Mouse (Mus musculus): Measurements from ENCODE around the gene Cbx5.
"Not testable (repeated sequence)": the region's sequence is repeated elsewhere in the genome, so short reads cannot be mapped to it uniquely, and the experiment has no call there.

Cbx5 gene

DNA sequence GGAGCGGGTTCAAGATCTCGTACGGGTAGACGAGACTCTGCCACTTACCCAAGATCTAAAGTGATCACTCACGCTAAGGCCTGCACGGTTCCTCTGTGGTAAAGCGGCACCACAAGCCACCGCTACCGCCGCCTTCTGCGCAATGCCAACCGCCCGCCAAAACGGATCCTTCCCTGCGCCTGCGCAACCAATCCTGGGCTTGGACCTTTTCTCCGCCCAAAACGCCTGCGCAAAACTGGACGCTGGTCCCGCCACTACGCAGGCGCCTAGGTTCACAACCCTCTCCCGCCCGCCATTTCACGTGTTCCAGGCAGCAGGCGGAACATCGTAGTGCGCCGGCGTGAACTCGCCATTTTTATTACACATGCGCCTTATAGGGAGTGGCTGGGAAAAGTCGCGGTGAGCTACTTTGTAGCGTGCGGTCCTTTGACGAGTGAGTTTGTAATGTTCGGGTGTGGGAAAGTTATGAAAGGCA, at the start of gene Cbx5:
Cbx5 (minus strand) TSS at position 132 of the 475 bp plus-strand sequence.
- peak; percentile 98 for DNase-seq (ENCODE audit: low read depth, low spot score)

DNA sequence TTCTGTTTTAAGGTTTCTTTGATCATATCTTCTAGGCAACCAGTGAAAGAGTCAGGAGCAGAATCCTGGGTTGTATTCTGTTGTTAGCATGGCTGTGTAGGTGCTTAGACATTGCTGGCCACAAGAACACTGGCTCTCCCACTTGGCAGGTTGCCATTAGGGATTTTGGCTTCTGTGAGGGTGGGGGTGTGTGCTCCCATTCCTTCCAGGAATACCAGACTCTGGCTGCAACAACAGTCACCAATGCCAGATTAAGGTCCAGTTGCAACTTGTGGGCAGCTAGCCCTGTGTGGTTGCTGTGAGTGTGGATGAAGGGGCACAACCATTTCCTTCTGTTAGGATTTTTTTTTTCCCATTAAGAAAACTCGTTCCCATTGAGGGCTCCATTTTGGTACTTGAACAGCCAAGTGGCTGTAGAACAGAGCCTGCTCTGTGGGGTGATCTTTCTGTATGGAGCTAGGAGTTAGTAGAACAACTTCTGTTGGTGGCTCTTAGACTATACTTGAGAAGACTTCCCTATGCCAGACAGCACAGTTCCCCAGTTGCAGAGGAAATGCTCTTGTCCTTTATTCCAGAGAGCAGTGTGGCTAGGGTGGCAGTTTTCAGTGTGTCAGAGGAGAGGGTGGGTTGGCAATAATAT, 46.3 kb upstream of the Cbx5 start:
- no peak for DNase-seq (ENCODE audit: low read depth, low spot score)

DNA sequence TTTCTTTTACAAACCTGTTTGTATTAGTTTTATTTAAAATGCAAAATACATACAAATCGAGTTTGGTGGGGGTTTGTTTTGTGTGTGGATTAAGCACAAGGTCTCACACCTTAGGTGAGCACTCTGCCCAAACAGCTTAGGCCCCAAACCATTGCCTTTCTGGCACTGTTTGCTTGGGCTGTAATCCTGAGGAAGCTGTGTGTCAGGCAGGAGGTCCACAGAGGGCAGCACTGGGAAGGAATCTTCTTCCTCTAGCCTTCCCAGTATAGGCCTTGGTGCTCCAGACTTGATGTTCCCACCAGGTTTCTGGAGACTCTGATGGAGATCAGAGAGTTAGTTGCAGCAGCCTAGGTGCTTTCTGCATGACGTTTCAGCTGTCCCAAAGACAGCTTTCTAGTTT, 45.0 kb upstream of the Cbx5 start:
- DNase-seq (ENCODE audit: low read depth, low spot score): no peak

DNA sequence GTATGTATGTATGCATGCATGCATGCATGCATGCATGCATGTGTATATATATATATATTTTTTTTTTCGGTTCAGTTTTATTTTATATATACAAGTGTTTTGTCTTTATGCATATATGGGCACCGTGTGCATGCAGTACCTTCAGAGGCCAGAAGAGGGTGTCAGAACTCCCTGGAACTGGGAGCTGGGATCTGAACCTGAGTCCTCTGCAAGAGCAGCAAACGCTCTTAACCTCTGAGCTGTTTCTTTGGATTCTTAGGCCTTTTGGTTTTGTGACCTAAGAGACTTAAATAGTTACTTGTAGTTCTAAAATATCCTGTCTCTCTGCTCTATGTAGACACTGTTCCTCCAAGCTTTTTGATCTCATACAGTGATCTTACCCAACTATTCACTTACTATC, 44.5 kb upstream of the Cbx5 start:
- no peak for DNase-seq (ENCODE audit: low read depth, low spot score)

DNA sequence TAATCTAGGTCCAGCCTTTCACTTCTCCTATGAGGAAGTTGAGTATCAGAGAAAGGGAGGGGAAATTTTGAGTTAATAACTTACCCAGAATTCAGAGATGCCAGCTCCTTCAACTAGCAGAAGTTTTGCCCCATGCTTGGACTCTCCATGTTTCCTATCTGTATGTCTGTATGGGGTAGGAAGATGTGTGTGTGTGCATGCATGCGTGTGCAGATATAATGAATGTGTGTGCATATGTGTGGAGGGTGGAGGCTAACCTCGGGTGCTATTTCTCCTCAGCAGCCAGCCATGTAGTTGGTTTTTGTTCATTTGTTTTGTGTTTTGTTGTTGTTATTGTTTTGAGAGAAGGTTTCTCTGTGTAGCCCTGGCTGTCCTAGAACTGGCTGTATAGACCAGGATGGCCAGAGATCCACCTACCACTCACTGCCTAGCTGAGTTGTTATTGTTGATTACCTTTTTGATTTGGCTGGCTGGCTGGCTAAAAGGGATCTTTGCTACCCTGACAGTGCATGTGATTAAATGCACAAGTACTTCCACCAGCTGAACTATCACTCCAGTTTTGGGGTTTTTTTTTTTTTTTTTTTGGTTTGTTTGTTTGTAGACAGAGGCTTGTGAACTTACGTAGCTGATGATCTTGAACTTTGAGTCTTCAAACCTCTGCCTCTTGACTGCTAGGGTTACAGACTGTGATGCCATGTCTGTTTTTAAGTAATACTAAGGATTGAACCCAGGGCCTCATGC, 42.0 kb upstream of the Cbx5 start:
- no peak for DNase-seq (ENCODE audit: low read depth, low spot score)

DNA sequence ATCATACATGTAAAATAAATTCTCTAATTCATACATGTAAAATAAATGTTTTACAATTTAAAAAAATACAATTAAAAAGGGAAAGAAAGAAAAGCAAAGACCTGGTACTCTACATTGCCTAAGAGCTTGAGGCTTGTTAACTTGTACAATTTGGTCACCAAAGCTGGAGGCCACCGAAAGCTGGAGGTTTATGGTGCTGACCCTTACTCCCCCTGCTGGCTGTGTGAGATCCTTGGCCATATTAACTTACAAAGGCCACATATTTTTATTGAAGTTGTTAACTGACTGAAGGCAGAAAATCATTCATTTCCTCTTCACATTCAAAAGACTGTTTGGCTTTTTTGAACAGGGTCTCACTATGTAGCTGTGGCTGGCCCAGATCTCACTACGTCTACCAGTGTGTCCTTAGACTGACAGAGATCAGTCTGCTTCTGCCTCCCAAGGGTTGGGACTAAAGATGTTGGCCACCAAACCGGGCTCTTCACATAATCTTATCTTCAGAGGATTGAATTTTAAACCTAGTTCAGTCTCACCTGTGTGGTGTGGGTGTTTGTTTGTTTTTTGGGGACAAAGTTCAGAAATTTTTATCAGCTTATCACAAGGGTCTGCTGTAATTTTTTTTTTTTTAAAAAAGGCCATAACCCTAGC, 41.3 kb upstream of the Cbx5 start:
- no peak for DNase-seq (ENCODE audit: low read depth, low spot score)

DNA sequence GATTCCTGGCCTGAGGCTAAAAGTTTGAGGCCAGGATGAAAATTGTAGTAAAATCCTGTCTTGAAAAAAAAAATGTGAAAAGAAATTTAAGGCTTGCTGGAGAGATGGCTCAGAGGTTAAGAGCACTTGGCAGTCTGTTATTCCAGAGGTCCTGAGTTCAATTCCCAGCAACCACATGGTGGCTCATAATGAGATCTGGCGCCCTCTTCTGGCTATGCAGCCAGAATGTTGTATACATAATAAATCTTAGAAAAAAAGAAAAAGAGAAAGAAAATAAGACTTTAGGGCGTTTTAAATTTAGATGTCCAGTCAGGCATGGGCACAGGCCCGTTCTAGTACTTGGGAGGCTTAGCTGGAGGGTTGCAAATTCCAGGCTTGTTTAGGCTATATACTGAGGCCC, 40.1 kb upstream of the Cbx5 start:
- DNase-seq (ENCODE audit: low read depth, low spot score): no peak

DNA sequence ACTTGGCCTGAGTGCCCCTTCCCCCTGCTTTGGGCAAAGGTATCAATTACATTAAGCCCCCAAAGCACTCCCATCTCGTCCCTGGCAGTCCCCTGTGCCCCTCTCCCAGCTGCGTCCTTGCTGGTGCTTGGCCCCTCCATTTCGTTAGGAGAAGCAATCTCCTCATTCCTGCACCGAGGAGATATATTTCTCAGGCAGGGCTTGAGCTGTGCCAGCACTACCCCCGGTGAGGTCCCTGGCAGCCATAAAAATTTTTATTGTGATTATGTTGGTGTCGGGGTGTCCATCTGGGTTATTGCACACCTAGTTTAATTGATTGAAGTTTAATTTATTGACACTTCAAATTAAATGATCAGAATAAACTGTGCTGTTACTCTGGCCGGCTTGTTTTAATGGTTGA, 38.3 kb upstream of the Cbx5 start:
- no peak for DNase-seq (ENCODE audit: low read depth, low spot score)

DNA sequence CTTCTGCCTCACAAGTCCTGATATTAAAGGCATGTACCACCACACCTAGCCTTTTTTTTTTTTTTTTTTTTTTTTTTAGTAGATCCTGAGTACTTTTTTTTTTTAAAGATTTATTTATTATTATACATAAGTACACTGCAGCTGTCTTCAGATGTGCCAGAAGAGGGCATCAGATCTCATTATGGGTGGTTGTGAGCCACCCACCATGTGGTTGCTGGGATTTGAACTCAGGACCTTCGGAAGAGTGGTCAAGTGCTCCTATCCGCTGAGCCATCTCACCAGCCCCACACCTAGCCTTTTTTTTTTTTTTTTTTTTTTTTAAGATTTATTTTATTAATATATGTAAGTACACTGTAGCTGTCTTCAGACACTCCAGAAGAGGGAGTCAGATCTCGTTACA, 36.3 kb upstream of the Cbx5 start:
- DNase-seq (ENCODE audit: low read depth, low spot score): not testable (repeated sequence)

DNA sequence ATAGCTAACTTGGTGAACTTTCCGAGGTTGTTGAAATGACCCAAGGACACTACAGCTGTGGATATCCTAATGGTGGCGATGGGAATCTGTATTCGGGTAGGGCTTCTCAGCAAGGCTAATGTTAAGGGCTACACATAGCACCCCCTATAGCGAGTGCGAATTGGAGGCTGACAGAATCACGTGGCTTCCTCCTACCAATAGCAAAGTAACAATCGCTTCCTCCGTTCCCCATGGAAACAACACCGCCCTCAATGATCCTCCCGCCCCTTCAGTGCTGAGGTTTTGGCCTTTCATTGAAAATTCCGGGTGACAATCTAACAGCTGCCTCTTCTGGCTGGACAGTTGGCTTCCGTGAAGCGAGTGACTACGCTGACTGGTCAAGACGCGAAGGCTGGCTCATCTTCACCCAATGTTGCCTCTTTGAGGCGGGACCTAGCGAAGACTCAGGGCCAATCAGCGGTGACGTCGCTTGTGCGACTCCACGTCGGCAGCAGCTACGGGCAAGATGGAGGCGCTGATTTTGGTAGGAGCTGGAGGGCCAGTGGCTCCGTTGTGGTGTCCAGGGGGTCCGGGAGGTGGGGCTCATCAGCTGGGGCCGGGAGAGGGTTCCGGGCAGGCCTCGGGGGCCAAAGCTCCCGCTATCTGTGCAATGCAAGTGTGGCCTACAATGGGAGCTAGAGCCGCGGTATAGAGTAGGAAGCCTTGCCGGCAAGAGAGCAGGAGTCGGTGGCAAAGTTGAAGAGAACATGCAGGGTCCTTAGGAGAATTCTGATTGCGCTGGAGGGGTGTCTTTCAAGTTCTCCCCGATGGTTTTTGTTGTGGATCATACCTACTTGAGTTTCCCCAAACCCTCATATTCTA, 33.0 kb upstream of the Cbx5 start, which contains the start of gene Copz1:
Copz1 (plus strand) TSS at position 296 of the 861 bp plus-strand sequence.
- DNase-seq (ENCODE audit: low read depth, low spot score): peak; percentile 99

DNA sequence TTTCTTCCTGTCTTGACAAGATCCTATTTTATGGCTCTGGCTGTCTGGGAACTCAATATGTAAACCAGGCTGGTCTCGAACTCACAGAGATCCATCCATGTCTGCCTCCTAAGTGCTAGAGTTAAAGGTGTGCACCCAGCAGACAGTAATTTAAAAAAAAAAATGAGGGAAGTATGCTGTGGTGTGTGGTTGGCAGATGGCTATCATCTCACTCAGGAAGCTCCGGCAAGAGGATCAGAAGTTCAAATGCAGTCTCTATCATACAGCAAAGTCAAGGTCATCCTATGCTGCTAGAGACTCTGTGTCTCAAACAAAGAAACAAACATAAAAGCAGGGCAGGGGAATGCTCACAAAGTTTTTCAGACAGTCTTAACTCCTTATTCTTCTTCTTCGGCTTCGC, 29.3 kb upstream of the Cbx5 start:
- no peak for DNase-seq (ENCODE audit: low read depth, low spot score)

DNA sequence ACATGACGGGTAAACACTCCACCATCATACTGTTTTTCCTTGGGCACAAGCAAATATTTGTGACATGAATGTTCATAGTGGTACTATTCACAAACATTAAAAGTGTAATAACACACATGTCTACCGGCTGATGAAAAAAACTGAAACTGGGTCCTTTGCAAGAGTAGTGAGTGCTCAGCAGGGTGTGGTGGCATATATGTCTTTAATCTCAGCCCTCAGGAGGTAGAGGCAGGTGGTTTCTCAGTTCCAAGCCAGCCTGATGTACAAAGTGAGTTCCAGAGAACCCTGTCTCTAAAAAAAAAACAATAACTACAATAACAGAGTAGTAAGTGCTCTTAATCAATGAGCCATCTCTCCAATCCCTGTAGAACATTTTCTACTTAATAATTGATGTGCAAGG, 25.2 kb upstream of the Cbx5 start:
- DNase-seq (ENCODE audit: low read depth, low spot score): no peak

DNA sequence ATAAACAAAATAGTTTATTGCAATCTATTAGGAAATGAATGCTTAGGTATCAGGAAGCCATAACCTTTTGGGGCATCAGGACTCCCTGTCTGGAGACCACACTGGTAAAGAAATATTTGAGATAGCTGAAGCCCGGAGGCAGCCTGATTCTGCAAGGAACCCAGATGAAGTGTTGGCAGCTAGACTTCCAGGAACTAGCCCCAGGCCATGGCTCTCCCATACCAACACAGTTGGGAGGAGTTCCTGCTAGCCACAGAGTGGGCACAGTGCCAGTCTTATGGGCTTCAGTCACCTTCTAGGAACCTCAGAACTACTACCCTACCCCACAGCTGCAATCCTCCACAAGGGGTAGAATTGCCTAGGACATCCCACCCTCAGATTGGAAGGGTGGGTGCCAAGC, 20.4 kb upstream of the Cbx5 start:
- DNase-seq (ENCODE audit: low read depth, low spot score): no peak

DNA sequence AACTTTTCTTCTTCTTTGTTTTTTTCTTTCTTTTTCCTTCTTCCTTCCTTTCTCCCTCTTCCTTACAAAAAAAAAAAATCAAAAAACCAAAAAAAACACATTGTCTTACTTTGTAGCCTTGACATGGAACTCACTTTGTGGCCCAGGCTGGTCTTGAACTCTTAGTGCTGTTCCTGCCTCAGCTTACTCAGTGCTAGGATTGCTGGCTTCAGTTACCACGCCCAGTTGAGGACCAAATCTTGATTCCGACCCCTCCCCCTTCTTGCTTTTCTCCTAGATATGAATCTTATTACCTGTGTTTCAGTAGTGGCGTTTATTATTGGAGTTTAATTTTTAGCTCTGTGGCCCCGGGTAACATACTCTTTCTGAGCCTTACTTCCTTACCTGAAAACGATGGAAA, 19.5 kb upstream of the Cbx5 start:
- DNase-seq (ENCODE audit: low read depth, low spot score): no peak

DNA sequence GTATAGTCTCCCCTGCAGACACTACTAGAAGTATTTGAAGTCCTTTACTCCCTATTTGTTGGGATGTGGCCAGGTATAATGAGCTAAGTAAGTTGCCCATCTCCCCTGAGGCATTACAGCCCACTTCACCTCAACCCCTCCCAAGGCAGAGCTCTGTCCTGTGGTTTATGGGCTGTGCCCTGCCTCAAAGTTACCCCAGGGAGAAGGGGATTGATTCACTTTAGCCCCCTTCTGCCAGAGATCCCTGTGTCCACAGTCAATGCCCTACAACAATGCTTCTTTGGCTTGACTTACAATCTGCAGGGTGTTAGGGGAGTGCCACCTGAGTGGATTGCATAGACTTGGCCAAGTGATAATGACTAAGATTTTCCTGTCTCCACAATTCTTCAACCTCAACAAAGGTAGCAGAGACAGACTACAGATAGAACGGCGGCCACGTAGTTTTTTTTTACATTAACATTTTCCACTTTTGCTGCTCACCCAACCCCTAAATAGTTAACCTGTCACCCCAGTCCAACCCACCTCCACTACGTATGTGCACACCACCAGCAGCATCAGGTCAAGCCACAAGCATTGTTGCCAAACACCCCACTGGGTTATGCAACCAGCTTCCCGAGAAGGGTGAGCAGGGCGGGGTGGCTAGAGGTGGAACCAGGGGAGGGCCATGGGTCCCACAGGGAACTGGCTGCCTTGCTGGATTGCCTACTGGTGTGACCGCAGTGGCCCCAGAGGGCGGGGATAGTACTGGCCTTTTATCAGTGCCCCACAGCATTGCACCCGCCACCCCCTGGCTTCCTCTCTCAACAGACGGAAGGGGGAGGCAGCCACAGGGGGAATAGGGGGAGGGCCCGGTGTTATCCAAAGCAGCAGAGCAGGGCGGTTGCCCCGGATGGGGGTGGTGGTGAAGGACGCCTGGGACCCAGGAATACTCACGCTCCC, 18.4 kb upstream of the Cbx5 start, which contains the start of gene Nfe2:
Nfe2 (minus strand) TSS at position 614 of the 939 bp plus-strand sequence.
- DNase-seq (ENCODE audit: low read depth, low spot score): no peak

DNA sequence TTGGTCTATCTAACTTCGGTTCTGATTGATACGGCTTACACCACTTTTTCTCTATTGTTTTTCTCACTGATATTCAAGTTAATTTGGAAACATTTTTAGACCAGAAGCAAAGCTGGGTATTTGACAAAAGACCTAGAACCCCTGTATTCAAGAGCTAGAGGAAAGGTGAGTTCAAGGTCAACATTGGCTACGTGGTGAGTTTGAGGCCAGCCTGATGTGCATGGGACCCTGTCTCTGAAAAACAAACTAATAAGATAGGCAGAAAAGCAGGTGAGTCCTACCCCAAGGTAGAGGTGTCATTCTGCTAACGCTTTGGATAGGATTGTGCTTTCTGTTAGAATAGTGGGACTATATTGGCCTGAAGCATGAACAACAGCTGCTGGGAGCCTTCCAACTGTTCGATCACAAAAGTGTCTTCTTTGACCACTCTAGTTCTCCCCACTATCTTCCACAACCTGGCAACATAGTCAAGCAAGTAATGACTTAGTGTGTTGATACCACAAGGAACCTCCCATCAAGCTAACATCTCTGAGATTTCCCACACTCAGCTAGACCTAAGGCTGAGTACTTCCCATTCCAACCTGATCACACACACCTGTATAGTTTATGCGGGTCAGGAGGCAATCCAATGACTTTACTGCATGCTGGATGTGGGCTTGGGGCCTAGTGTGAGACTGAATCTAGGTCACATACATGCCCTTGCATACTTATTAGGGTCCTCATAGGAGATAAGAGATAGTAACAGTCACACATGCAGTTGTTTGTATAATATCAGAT, 16.8 kb upstream of the Cbx5 start:
- DNase-seq (ENCODE audit: low read depth, low spot score): no peak

DNA sequence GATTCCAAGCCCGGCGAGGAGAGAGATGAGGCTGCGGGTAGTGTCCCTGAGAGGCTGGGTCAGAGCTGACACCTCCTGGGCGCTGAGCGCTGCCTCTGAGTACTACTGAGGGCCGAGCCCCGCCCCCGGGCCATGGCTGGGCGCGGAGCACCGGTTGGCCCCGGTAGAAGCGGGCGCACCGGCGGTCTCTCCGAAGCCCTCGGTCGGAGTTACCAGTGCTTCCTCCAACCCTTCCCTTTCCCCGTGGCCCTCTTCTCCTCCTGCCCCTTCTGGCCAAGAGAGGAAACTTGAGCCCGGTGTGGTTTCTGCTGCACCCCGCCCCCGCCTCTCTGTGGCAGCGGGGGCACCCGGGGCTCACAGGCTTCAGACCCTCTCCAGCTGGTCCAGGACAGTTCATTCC, 15.6 kb upstream of the Cbx5 start:
- no peak for DNase-seq (ENCODE audit: low read depth, low spot score)

DNA sequence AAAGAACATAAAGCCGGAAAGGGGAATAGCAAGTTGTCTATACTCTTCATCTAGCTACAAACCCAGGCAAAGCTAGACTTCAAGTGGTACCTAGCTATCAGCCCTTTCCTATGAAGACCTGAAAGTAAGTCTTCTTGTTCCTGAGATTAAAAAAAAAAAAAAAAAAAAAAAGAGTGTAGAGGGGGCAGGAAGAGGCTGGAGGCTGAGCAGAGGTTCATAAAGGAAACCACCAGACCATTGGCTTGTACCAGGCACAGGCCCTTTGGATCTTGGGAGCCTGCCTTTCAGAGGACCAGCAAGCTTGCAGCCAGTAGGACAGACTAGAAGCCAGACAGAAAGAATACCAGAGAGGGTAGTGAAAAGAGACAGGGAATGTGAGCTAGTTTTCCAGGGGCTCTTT, 13.7 kb upstream of the Cbx5 start:
- DNase-seq (ENCODE audit: low read depth, low spot score): no peak

DNA sequence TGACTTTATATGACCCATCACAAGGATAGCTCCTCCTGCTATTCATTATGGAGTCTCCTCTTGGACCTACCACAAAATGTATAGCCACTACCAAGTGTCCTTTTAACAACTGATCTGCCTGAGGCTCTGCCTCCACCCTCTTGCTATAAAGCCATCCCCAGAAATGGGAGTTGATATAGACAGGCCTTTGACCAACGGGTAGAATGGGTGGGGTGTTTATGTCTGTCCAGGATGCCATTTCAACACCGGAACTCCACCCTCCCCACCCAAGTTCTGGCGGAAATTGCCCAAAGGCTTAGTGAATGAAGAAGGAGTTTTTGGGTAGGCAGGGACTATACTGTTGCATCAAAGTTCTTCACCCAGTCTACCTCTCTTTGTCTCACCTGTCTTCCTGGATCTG, 13.0 kb upstream of the Cbx5 start:
- no peak for DNase-seq (ENCODE audit: low read depth, low spot score)

DNA sequence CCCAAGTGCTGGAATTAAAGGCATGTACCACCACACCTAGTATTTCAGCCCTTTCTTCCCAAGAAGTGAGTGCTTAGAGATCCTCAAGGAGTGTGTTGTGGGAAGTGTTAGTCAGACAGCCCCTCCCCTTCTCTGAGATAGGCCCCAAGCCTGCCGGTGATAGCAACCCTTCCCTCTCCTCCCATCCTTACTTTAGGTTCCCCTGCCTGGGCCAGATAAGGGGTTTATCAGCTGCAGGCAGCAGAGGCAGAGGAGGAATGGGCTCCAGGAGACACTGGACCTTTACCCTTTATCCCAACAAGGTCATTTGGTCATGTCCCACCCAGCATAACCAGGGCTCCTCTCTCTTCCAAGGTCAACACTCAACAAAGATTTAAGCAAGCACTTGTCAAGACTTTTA, 12.0 kb upstream of the Cbx5 start:
- DNase-seq (ENCODE audit: low read depth, low spot score): no peak
